Mouse (Mus musculus): ENCODE measurements around the gene Tomm6.

The Tomm6 gene

DNA sequence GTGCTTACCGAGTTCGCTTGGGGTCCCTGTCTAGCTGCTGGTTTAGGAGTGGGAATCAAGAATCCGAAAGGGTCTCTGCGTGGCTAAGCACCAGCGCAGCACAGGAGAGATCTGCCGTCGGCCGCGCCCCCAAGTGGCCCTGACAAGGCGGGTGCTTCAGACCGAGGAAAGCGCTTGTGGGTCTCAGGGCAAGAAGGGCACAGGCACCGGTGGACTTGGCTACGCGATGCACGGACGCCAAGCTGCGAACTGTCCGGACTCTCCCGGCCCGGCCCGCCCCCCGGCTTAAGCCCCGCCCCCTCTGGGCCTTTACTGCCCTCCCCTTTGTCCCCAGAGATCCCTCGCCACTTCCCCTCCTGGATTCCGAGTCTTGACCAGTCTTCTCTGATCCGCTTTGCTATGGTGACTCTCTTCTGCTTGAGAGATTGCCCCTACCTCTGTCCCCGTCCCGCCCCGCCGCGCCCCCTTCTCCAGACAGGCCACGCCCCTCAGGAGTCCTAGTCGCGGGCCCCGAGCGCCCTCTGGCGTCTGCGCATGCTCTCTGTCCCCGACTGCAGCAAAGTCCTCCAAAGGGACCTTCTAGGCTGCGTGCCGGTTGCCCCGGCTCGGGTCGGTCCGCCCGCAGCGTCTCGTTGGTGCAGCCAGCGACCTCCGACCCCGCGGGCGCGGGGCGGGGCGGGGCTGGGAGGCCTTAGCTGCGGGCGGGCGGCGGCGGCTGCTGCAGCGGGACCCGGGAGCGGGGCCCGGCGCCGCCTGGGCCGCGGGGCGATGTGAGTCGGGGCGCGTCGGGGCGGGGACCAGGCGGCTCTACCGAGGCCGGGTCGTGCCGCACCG lies 6.5 kb upstream of the Tomm6 start, which contains the start of gene Prickle4:
Prickle4 (minus strand) TSS at position 234 of the 834 bp plus-strand sequence.
- peak; percentile 97 for DNase-seq (ENCODE audit: low read depth, low spot score)

DNA sequence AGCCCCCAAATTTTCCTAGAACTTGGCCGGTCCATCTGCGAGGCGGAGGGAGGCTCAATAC lies 6.1 kb upstream of the Tomm6 start, which contains the start of gene Gm21981:
Gm21981 (minus strand) TSS at position 14 of the 61 bp plus-strand sequence.
- no peak for DNase-seq (ENCODE audit: low read depth, low spot score)

- no peak for DNase-seq (ENCODE audit: low read depth, low spot score)
Measured at GRCm38 (mm10) chr17:47693671-47694441, 5.7 kb upstream of the Tomm6 start.

DNA sequence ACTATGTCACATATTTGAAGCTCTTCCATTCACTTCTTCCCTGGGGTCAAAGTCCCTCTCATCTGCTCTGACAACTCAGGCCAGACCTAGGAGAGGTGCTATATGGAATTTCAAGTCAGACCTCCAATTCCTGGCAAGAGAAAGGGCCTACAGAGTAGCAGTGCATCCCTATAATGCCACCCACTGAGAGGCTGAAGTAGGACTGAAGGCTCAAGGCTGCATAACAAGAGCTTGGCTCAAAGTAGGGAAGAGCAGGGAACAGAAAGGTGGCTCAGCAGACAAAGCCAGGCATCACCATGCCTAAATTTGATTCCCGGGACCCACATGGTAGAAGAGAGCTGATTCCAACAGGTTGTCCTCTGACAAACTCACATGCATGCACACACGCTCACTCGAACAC lies 3.5 kb upstream of the Tomm6 start:
- DNase-seq (ENCODE audit: low read depth, low spot score), result no peak

- DNase-seq (ENCODE audit: low read depth, low spot score), result no peak
Measured at GRCm38 (mm10) chr17:47689894-47690293, 1.7 kb upstream of the Tomm6 start.

GRCm38 (mm10) chr17:47688608-47689575 lies 706 bp upstream of the Tomm6 start, which contains the start of gene Frs3:
Frs3 (plus strand) TSS chr17:47689030.
- peak; percentile 66 for DNase-seq (ENCODE audit: low read depth, low spot score)

GRCm38 (mm10) chr17:47687409-47688343 lies 510 bp downstream of the Tomm6 start:
- DNase-seq (ENCODE audit: low read depth, low spot score), result peak; percentile 98

DNA sequence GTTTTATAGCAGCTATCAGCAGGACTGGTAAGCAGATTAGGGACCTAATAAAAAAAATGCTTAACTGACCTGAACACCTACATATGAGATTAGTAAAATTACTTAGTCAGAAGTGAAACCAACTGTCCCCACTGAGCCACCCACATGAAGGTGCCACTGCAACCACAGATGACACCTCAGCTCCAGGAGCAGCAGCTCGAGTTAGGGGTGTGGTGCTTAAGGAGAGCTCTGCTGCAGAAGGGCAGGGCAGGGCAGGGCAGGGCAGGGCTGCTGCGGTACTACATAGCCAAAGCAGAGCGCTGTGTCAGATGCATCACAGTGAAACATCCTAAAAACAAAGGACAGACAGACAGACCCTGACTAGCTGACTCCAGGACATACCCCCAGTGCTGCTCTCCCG lies 5.3 kb downstream of the Tomm6 start:
- DNase-seq (ENCODE audit: low read depth, low spot score), result peak; percentile 24

DNA sequence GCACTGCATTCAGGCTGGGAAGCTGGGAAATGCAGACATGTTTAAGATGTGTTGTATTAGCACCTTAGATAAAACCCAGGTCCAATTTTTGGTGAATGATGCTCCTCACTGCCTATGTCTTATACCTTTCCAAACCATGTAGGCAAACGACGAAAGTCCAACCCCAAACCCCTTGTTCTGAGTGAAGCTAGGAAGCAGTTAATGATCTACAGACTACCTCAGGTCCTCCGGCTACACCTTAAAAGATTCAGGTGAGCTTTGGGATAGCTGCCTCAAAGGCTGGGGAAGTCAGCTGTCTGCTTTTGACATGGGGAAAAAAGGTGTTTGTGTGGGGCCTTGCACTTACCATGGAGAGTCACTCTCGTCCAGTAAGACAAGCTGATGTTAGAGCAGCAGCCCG lies 9.5 kb downstream of the Tomm6 start:
- DNase-seq (ENCODE audit: low read depth, low spot score), result no peak

- DNase-seq (ENCODE audit: low read depth, low spot score), result no peak
Measured at GRCm38 (mm10) chr17:47678238-47678637, 9.9 kb downstream of the Tomm6 start.

DNA sequence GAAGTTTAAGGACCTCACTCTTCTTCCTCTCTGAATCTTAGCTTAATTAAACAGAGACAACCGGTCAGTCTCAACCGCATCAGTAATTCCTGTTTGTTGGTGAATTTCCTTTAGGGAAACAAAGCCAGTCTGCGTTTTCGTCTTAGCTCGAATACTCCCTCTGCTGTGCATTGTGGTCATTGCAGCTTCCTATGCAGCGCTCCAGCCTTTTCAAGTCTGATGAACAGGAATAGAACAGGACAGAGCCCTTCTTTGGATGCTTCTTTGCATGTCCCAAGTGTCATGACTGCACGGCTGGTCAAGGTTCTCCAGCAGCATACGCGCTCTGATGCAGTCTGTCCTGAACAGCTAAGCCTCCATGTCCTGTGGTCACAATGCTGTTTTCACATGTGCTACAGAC lies 11.6 kb downstream of the Tomm6 start:
- DNase-seq (ENCODE audit: low read depth, low spot score), result peak; percentile 76

DNA sequence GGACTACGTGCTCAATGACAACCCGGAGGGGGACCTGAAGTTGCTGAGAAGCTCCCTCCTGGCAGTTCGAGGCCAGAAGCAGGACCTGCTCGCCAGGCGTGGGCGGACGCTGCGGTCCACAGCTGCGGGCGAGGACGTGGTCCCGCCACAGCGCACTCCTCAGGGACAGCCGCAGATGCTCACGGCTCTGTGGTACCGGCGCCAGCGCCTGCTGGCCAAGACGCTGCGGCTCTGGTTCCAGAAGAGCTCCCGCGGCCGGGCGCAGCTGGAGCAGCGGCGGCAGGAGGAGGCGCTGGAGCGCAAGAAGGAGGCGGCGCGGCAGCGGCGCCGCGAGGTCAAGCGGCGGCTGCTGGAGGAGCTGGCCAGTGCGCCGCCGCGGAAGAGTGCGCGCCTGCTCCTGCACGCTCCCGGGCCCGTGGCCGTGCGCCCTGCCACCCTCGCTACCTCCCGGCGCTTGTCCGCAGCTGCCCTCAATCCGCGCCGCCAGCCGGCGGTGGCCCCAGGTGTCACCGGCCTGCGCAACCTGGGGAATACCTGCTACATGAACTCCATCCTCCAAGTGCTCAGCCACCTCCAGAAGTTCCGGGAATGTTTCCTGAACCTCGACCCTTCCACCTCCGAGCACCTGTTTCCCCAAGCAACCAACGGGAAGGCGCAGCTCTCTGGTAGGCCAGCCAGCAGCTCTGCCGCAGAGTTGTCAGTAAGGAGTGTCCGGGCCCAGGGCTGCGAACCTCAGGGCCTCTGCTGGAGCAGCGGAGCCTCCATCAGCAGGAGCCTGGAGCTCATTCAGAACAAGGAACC lies 15.7 kb downstream of the Tomm6 start:
- no peak for DNase-seq (ENCODE audit: low read depth, low spot score)

DNA sequence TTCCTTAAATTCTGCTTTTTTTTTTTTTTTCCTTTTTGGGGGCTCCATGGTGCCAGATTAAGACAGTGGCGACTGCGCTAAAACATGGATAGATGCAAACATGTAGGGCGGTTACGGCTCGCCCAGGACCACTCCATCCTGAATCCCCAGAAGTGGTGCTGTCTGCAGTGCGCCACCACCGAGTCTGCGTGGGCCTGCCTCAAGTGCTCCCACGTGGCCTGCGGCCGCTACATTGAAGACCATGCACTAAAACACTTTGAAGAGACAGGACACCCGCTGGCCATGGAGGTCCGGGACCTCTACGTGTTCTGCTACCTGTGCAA lies 16.2 kb downstream of the Tomm6 start:
- DNase-seq (ENCODE audit: low read depth, low spot score), result no peak

- DNase-seq (ENCODE audit: low read depth, low spot score), result no peak
Measured at GRCm38 (mm10) chr17:47669166-47669565, 19.0 kb downstream of the Tomm6 start.

DNA sequence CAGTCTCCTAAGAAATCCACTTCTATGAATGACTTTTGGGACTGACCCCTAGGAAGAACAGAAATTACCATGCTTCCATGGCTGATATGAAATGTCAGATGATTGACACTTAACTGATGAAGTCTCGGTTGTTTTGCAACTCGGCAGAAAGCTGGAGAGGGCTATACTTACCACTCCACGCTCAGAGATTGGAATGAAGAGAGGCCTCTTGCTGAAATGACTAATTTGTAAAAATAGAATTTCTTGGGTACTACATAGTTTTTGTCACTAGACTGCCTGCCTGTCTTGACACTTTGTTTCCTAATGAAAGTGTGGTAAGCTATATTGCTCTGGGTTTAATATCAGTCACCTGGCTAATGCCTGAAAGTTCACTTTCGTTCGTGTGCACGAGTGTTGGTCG lies 23.7 kb downstream of the Tomm6 start:
- DNase-seq (ENCODE audit: low read depth, low spot score), result no peak

GRCm38 (mm10) chr17:47663009-47663713 lies 25.0 kb downstream of the Tomm6 start:
- DNase-seq (ENCODE audit: low read depth, low spot score), result no peak

GRCm38 (mm10) chr17:47658741-47659243 lies 29.4 kb downstream of the Tomm6 start:
- no peak for DNase-seq (ENCODE audit: low read depth, low spot score)

DNA sequence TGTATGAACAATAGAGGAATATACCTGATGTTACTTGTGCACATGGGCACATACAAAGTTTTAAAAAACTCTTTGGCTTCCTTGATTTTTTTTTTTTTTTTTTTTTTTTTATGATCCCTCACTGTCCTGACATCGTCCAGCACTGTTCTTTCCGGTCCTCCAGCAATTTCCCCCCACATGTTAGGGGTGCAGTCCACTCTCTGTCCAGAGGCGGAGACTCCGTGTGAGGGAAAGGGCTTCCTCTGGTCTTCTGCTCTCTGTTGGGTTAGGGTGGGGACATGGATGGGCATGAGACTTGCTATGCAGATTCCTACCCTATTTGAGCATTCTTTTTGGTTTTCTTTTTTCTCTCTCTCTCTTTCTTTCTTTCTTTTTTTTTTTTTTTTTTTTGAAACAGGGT lies 30.3 kb downstream of the Tomm6 start:
- no peak for DNase-seq (ENCODE audit: low read depth, low spot score)

- no peak for DNase-seq (ENCODE audit: low read depth, low spot score)
Measured at GRCm38 (mm10) chr17:47655697-47656096, 32.5 kb downstream of the Tomm6 start.
